Mouse (Mus musculus) ovary, postnatal 10 days (tissue): ENCODE measurements around the gene Blvrb.

ENCODE experiments used
- DNase-seq: peaks from one replicate; pipeline ENCODE4 v3.0.0; 2022; ENCODE audit warnings: low spot score

Blvrb gene

GRCm38 (mm10) chr7:27447419-27448286, at the start of gene Blvrb, which contains the start of gene Sptbn4:
Gene Blvrb, plus strand, starts transcription at chr7:27447978.
Gene Sptbn4, minus strand, starts transcription at chr7:27447686.
- DNase-seq: peak; percentile 79

DNA sequence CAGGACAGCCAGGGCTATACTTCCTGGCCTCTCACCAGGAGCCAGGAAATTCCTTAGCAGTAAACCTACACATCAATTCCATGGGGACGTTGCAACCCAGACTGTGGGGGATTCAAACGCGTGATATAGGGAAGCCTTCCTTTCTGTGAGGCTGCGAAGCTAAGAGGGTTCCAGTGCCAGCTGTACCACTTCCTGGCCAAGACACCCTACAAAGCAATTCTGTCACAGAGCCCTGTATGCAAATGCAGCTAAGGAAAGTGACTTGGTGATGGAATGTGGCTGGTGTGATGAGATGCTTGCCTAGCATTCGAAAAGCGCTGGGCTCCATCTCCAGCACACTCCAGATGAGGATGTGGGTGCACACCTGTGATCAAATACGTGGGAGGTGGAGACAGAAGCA, 47.2 kb upstream of the Blvrb start:
- no peak for DNase-seq

GRCm38 (mm10) chr7:27402675-27403074, 45.1 kb upstream of the Blvrb start:
- peak; percentile 13 for DNase-seq

DNA sequence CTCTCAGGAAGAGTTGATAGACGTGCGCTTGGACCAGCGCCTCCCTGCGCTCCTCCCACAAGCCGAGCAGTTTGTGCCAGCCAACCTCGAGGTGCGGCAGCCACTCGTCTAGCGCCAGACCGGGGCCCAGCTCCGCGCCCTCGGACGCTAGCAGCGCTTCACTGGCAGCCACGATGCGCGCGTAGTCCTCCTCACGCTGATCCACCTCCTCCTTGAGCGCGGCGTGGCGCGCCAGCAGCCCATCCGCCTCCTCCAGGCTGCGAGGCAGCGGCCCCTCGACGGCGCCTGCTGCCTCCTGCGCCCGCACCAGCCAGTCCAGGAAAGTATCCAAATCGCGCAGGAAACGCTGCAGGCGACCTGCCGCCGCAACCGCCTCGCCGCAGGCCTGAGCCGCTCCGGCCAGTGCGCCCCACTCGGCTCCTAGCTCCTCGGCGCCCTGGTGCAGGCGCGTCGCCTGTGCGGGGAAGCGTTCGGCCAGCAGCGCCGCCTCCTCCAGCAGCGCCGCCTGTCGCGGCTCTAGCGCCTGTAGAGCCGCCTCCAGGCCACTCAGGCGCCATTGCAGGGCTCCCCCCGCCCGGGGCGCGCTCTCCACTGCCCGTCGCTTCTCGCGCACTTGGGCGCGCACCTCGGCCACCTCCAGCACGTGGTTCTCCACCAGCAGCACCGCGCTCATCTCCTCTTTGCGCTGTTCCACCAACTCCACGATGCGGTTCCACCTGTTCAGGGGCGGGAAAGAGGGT, 43.4 kb upstream of the Blvrb start:
- DNase-seq: no peak

DNA sequence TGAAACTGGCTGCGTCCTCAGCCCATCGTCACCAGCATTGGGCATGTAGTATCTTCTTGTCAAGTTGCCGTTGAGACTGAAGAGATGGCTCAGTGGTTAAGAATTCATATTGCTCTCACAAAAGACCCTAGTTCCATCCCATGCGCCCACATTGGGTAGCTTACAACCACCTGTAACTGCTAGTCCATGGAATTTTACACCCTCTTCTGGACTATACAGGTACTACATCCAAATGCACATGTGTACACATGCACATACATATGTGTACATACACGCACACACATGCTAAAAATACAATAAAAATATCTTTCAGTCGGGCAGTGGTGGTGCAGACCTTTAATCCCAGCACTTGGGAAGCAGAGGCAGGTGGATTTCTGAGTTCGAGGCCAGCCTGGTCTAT, 41.3 kb upstream of the Blvrb start:
- DNase-seq: no peak

DNA sequence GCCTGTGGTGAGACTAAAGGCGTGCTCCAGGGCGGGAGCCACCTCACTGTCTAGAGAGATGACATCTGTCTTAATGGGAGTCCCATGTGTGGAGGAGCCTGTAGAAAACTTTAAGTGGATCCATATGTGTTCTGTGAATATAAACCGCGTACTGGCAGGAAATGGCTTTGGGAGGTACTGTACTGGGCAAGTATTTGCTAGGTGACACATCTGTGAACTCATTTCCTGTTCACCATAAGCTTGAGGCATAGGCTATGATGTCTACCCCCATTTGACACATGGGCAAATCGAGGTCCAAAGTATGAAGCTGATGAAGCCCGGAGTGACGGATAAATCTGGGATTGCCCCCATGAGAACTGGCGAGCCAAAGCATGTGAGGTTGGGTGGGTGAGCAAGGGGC, 40.0 kb upstream of the Blvrb start:
- no peak for DNase-seq

DNA sequence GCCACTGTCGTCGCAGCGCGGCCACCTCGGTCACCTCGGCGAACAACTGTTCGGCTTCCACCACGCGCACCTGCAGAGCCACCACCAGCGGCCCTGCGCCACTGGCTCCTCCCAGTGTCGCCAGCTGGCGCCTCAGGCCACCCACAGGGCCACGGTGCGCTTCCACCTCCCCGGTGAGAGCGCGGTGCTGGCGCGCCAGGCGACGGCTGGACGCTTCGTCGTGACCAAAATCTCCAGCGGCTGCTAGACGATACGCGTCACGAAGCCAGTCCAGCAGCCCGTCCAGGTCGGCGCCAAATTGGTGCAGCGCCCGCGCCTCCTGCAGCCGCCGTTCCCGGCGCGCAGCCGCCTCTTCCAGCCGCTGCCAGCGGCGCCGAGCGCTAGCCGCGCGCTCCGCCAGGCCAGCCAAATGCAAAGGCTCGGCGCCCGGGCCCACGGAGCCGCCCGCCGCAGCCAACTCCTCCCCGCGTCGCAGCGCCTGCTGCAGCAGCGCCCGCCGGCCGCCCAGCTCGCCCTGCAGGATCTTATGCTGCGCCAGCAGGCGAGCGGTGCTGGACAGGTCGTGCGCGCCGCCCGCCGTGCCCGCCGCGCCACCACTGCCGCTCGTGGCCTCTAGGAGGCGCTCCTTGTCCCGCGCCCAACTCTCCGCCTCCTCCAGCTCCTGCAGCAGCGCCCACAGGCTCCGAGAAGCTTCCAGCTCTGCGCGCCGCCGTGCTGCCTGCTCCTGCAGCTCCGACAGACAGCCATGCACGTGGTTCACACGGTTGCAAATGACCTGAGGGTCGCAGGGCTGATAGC, 39.2 kb upstream of the Blvrb start:
- peak; percentile 61 for DNase-seq

GRCm38 (mm10) chr7:27417151-27417550, 30.6 kb upstream of the Blvrb start:
- no peak for DNase-seq

- no peak for DNase-seq
Observed at GRCm38 (mm10) chr7:27419101-27419500, 28.7 kb upstream of the Blvrb start.

DNA sequence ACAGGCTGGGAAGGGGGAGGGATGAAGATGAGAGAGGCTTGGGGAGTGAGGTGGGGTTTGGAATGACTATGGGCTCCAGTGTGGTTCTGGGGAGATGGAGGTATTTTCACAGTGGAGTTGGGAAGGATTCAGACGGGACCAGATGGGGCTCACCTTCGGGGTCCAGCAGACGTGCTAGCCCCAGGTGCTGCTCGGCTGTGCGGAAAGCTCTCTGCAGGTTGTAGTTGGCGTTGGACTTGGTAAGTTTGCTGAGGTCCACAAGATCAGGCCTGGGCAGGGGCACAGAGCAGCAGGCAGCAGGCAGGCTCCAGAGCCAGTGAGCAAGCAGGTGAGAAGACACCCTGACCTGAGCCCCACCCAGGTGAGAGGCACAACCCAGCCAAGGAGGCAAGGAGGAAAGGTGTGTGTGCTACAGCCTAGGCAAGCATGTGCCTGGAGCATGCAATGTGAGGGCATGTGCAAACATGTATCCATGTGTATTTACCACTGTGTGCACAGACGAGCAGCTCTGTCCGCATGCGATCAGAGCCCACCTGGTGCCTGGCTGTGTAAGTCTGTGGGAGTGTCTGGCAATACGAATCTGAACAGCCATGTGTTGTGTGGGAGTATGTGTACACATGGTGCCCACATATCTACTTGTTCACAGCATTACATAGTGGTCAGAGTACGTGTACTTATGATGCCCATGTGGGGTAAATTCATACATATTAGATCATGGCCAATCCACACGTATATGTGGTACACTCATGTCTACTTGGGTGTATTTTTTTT, 24.0 kb upstream of the Blvrb start:
- no peak for DNase-seq

GRCm38 (mm10) chr7:27427387-27427786, 20.4 kb upstream of the Blvrb start:
- no peak for DNase-seq

- no peak for DNase-seq
Observed at GRCm38 (mm10) chr7:27428002-27428401, 19.8 kb upstream of the Blvrb start.

DNA sequence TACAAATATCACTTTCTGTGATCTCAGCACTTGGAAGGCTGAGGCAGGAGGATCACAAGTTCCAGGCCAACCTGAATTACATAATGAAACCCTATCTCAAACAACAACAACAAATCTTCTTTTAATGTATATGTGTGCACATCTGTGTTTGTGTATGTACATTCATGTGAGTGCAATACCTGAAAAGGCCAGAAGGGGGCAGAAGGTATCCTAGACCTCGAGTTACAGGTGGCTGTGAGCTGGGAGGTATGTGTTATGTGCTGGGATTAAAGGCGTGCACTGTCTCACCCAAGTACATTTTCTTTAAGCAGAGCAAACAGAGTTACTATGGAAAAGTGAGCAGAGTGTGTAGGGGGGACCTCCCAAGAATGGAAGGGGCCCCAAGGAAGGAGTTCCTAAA, 18.6 kb upstream of the Blvrb start:
- DNase-seq: no peak

GRCm38 (mm10) chr7:27433349-27433748, 14.4 kb upstream of the Blvrb start:
- DNase-seq: no peak

DNA sequence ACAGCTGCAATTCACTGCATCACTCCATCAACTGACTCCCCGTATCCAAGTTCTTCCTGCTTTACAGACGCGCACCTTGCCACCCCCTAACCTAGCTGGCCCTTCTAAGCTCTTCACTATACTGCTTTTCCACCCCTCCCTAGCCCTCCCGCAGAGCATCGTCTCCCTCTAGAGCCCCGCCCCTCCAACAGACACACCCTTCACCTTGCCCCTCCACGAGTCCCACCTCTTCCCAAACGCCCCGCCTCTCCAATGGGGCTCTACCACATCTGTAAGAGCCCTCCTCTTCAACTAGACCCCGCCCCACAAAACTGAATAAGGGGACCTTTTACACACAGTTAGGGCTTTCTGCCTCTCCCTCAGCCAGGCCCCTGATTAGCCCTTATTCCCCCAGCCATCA, 14.0 kb upstream of the Blvrb start:
- no peak for DNase-seq

DNA sequence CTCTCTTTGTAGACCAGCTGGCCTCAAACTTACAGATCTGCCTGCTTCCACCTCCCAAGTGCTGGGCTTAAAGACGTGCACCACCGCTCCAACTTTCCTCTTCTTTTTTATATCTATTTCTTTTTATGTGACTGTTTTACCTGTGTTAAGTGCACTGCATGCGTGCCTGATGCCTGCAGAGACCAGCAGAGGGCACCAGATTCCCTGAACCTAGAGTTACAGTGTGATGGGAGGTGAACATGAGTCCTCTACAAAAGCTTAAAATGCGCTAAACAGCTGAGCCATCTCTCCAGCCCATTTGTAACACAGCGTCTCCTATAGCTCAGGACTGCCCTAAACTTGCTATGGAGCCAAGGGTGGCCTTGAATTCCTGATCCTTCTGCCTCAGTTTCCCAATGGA, 10.2 kb upstream of the Blvrb start:
- no peak for DNase-seq

DNA sequence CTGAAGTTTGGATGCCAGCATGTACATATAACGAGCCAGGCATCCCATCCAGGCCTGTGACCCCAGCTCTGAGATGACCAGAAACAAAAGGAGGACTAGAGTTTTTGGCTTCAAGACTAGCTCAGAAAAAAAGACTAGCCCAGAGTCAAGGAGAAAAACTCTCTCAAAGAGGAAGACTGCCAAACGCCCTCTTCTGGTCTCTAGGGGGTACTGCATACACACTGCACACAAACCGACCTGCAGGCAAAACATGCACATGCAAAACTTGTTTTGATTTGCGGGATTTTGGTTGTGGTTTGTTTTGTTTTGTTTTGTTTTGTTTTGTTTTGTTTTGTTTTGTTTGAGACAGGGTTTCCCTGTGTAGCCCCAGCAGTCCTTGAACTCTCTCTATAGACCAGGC, 7.8 kb upstream of the Blvrb start:
- DNase-seq: no peak

DNA sequence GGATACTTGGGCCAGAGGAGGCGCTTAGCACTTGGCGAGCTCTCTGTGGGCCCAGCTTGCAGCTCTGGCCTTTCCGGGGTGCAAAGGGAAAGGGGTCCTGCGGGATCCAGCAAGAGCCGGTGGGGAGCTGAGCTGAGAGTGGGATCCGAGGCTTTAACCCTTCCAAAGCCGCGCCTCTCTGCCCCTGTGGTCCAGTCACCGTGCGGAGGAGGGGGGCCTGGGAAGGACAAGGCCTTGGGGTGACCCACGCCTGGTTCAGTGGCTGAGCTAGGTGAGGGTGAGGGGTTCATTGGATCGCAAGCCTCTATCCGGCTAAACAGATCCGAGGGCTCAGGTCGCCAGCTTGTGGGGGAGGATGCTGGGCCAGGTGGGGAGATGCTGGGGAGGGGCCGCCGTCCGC, 1.7 kb upstream of the Blvrb start:
- DNase-seq: no peak

- no peak for DNase-seq
Observed at GRCm38 (mm10) chr7:27446521-27447418, 1.0 kb upstream of the Blvrb start.

GRCm38 (mm10) chr7:27448421-27449206, 836 bp downstream of the Blvrb start:
- DNase-seq: no peak
